Mouse (Mus musculus): ENCODE measurements at regions not wholly inside any gene's neighbourhood (a gene's known extent, or its start where the extent isn't known, plus 50 kb on each side); places are given as distances from the start of the nearest gene placed in this dataset.

DNA sequence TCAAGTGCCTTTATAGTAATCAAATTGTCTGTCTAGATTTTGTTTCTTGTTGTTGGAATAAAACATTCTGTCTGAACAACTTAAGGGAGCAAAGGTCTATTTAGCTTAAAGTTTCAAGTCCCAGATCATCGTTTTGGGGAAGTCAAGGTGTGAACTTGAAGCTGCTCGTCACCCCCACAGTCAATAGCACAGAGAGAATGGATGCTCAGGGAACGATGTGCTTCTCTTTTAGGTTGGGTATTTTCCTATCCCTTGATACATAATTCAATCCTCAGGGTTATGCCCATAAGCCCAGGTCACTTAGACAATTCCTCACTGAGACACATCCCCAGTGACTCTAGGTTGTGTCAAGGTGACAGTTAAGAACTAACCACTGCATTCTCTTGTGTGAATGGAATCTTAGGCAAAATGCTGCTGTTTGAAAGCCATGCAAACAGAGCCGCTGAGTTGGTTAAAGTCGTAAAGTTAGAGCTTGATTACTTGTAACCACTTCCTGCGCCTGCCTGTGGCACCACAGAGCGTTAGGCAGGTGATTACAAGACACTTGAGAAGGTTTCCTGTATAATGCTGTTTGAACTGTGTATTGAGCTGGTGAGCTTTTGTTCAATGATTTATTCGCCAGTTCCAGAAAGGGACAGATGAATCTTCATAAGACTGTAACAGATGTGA is 170.2 kb downstream of the Btg1 start:
- no peak for DNase-seq (ENCODE audit: low spot score in 2 of 2)

DNA sequence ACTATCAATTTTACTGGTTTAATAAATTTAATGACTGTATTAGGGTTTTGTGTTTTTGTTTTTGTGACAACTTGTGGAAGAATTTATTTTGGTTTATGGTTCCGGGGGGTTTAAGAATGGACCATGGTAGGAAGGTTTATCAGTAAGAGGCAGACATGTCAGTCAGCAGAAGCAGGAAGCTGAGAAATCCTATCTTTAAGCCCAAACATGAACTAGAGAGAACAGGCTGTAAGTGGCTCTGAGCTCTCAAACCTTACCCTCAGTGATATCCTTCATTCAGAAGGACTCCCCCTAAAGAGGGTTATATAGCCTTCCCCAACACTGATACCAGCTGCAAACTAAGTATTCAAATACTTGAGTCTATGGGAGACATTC is 170.8 kb downstream of the Btg1 start:
- DNase-seq (ENCODE audit: low spot score in 2 of 2) = no peak

DNA sequence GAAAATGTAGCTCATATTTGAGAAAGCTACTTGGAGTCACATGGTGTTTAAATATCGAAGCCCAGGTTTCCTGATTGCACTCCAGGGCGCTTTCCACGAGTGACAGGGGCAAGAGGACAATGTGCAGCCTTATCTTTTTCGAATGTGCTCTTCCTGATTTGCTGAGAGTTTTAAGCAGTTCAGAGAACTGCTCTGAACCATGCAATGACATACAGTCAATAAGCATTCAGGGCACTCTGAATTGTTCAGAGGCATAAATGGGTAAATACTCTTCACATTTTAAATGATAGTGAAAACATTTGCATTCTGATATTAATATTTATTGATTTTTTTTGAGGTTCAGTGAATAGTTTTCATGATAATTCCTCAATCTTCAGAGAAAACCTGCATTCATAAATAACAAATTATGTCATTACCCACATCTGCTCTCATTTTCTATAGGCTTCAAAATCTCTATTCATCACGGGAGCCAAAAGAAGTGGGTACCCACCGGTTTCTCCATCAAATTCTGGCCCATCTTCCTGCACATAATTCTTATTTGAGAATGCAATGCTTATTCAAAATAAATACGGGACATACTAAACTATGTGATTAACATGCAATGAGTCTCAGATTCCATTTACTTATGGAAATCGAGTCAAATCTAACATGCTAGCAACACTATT is 171.7 kb downstream of the Btg1 start:
- DNase-seq (ENCODE audit: low spot score in 2 of 2) = no peak

DNA sequence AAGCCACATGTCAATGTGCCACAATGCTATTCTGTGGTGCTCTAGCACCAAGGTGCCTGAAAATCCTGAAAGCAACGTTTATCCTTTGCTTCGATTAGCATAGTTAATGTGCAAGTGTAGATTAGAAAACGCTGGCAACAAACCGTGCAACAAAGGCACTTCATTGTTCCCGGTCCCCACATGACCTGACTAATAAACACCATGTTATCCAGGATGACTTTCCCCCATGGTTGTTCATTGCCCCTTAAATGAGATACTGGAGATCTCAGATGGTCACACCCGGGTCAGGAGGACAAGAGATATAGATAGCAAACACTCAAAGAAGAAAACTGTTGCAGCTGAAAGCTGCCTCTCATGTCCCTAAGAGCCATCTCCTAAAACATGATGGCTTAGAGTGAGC is 180.3 kb downstream of the Btg1 start:
- no peak for DNase-seq (ENCODE audit: low spot score in 2 of 2)

DNA sequence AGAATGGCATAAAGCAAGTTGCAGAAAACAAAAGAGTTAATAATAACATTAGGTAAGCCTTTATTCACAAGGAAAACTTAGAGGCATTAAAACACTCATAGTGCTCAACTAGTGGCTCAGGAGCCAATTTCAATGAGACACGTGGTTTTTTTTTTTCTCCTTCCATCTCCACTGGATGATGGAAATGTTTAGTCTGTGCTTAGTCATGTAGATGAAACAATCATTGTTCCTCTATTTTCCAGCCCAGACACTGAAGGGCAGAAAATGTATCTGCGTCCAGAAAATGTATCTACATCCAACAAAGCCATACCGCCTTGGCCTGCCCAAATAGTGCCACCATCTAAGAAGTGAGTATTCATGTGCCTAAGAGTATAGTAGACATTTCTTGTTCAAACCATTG is 184.0 kb downstream of the Btg1 start:
- DNase-seq (ENCODE audit: low spot score in 2 of 2) = no peak

GRCm38 (mm10) chr10:96804030-96804784 is 187.4 kb downstream of the Btg1 start:
- no peak for DNase-seq (ENCODE audit: low spot score in 2 of 2)

DNA sequence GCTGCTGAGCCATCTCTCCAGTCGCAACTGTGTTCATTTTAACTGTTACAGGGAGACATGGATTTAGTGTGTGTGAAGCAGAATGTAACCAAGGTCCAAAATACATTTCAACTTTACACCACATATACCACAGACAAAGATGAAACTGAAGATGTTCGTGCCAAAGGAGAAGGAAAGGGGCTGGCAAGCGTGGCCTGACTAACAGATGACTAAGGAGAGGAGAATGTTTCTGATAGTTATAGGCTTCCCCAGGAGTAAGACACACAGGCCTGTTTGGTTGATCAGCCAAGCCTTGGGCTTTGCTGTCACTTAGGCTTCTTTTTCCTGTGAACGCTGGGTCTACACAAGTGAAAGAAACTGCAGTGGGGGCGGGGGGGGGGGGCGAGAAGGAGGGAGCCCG is 189.8 kb downstream of the Btg1 start:
- DNase-seq (ENCODE audit: low spot score in 2 of 2) = no peak

- no peak for DNase-seq (ENCODE audit: low spot score in 2 of 2)
Measured at GRCm38 (mm10) chr10:96821852-96822251, 205.0 kb downstream of the Btg1 start.

- DNase-seq (ENCODE audit: low spot score in 2 of 2) = no peak
Measured at GRCm38 (mm10) chr10:96822344-96823335, 205.8 kb downstream of the Btg1 start.

DNA sequence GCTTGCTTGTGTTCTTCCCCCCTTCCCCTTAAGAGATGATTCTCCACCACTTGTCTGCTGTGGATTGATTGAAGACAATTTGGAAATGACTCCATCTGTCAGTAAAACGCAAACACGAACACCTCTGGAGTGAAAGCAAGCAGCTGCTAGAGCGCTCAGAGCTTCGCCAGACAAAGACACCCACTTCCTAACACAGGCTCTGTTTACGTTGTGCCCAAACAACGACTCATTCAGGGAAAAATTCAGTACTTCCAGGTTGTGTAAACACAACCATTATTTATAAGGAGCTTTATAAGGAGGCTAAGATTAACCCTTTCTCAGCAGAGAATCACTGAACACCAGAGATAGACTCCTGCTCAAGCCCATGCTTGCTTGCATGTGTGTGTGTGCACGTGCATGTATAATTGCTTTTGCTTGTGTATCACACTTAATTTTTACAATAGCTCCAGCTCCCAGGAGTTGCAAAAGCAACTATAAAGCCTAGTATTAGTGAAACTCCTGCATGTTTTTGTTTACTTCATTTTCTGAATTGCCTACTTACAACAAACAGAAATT is 209.5 kb downstream of the Btg1 start:
- DNase-seq (ENCODE audit: low spot score in 2 of 2) = no peak

- DNase-seq (ENCODE audit: low spot score in 2 of 2) = no peak
Measured at GRCm38 (mm10) chr10:96827971-96828370, 211.2 kb downstream of the Btg1 start.

- no peak for DNase-seq (ENCODE audit: low spot score in 2 of 2)
Measured at GRCm38 (mm10) chr10:96828581-96829246, 211.9 kb downstream of the Btg1 start.

- no peak for DNase-seq (ENCODE audit: low spot score in 2 of 2)
Measured at GRCm38 (mm10) chr10:96831071-96831470, 214.3 kb downstream of the Btg1 start.

DNA sequence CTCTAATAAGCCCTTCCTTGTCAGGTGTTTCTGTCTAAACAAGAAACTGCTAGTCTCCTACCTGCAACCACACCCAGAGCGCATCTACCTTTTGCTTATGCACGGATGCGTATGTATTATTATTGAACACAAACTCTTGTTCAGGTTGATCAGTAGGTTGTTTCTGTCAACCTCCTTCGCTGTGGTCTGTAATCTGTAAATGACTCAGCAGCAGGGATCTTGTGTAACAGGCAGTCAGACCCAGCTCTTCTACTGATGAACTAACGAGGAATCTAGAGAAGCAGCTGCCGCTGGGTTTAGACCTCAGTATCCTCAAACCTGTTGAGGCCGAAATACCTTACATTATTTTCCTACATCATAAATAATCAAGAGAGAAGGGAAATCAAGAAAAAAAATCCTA is 220.4 kb downstream of the Btg1 start:
- no peak for DNase-seq (ENCODE audit: low spot score in 2 of 2)

DNA sequence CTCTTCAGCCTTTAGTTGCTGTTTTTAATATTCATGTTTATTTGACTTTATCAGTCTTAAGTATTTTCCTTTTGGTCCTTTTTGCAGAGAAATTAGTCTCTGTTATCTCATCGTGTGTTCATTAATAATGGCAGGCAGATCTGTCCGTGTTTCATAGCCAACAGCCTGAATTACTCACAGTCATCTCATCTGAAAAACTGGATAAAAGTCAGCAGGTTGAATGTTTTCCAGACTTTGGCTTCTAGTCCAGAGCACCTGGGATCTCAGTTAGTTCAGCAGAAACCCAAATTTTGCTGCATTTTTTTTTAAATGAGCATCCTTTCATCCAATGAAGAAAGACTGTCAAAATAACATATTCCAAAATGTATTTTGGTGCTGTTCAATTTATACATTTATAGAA is 224.3 kb downstream of the Btg1 start:
- DNase-seq (ENCODE audit: low spot score in 2 of 2) = no peak

- no peak for DNase-seq (ENCODE audit: low spot score in 2 of 2)
Measured at GRCm38 (mm10) chr10:96841956-96842355, 225.2 kb downstream of the Btg1 start.

- no peak for DNase-seq (ENCODE audit: low spot score in 2 of 2)
Measured at GRCm38 (mm10) chr10:96845906-96846305, 229.1 kb downstream of the Btg1 start.

GRCm38 (mm10) chr10:96847028-96847427 is 230.2 kb downstream of the Btg1 start:
- no peak for DNase-seq (ENCODE audit: low spot score in 2 of 2)

DNA sequence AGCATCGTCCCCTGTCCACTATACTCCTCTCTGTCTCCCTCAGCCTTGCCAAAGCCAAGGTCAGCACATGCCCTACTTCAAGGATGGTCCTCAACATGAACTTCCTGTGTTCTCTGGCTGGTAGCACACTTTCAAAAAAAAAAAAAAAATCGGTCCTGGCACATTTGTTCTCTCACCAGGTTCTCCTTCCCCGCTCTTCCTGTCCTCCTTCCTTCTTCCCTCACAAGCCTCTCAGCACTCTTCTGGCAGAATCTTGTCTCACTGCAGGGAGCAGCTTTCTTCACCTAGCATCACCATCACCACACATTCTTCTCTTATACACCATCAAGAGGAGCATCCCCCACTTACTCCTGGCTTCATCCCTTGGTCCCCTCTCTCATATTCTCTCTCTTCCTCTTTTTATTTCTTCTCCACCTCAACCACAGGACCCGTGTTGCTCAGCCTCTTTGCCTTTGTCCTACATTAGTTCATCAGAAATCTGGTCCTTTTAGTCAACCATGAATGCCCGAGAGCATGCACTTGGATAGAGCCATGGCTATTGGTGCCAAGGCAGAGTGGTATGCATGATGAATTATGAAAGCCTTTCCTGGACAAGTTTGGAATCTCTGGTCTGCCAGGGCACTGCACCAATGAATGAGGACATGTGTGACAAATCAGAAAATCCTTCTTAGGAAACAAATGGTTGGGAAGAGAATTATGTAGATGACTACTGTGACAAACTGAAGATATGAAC is 230.8 kb downstream of the Btg1 start:
- DNase-seq (ENCODE audit: low spot score in 2 of 2) = peak in 1 of 2 experiments; percentile 33

GRCm38 (mm10) chr10:96848496-96848895 is 231.7 kb downstream of the Btg1 start:
- no peak for DNase-seq (ENCODE audit: low spot score in 2 of 2)

Data from cerebellum, postnatal 4 days (tissue).